Mouse (Mus musculus) thymus, postnatal 4 days (tissue): ENCODE data around the gene Ppfibp2.

ENCODE experiments used
- DNase-seq: peaks from one replicate; pipeline ENCODE4 v3.0.0; 2021

Ppfibp2 gene

DNA sequence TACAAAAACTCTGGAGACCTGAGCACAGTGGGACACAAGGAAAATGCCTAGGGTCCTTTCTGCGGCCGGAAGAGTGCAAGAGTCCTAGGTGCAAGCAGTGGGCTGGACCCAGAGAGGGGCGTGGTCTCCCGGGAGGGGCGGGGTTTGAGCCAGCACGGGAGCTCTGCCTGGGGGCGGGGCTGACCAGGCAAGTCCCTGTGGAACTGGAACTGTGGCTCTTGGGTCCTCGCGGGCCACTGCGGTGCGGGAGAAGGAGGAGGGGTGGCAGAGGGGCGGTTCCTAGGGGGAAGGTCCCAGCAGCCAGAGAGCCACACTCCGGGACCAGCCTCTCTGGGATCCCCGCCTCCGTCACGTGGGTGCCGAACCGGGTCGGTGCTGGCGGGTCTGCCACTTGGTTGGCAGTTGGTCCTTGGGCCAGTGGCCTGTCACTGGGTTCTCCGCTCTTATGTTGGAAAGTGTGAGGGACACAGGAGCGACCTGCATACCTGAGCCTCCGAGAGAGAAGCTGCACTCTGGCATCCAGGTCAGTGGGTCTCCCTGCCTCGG is at the start of gene Ppfibp2:
Gene Ppfibp2 (plus strand): TSS at position 351 of the 546 bp plus-strand sequence.
- DNase-seq: peak; percentile 90

DNA sequence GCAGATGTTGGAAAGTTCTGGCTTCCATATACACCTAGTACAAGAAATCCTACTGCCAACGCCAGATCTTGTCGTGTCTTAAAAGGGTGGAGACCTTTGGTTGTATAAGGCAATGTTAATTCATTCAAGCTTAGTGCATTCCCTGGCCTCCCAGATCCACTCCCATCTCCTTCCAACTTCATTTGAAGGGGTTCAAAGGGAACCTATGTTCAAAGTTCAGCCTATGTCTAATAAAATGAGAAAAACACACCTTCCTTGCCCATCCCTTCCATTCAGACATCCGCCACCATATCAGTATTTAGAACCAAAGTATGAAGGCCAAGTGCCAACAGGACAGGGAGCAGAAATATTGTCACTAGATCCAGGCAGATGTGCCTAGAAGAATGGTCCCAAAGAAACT is 47.1 kb upstream of the Ppfibp2 start:
- DNase-seq: no peak

DNA sequence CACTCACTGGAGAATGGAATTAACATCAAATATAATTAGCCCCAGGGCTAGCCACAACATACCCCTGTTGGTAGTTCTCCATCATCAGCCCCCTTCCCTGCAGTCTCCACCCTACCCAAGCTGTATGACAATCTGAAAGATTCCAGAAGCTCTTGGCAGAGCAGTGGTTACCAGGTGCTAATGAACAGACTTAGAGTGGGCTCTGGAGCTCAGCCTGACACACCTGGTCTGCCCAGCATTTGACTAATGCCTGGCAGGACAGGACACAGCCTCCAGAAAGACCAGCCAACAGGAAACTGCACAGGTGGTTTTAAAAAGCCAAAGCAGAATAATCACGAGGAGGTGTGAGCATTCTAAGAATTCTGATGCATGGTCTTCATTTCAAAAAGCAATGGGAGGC is 41.5 kb upstream of the Ppfibp2 start:
- no peak for DNase-seq

DNA sequence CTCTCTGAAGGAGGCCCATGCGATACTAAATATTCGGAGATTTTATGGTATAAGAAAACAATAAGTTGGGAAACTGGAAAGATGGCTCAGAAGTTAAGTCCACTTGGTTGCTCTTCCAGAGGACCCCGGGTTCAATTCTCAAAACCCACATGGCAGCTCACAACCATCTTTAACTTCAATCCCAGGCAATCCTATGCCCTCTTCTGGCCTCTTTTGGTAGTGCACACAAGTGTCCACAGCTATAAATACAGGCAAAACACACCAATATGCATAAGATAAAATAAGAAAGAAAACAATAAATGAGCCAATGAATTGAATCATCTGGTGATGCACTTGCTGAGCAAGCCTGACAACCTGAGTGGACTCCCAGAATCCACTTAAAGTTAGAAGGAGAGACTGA is 39.1 kb upstream of the Ppfibp2 start:
- DNase-seq: peak; percentile 47

DNA sequence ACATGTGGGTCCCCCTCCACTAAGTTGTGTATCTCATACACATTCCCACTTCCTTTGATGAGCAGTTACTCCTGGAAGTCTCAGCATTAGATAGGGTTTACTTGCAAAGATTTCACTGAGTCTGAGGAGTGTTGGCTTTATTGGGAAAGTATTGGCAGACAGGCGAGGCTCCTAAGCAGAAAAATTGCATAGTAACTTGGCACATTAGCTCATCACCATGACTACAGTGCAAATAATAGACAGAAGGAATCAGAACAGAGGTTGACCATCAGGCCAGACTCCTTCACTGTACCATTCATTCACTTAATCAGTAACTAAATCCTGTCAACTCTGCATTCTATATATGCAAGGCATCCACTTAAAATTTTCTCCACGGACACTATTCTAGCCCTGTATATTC is 34.3 kb upstream of the Ppfibp2 start:
- DNase-seq: no peak

DNA sequence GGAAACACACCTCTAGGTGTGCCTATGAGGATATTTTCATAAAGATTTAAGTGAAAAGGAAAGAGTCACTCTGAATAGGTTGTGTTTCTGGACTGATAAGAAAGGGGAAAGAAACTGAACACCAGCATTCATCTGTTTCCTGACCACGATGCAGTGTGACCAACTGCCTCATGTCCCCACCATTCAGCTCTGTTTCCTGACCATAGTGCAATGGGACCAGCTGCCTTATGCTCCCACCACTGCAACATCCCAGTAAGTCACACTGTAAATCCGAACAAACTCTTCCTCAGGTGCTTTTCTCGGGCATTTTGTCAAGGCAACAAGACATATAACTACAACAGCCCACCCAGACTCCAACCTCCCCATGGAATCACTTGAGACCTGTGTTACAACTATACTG is 33.4 kb upstream of the Ppfibp2 start:
- no peak for DNase-seq

DNA sequence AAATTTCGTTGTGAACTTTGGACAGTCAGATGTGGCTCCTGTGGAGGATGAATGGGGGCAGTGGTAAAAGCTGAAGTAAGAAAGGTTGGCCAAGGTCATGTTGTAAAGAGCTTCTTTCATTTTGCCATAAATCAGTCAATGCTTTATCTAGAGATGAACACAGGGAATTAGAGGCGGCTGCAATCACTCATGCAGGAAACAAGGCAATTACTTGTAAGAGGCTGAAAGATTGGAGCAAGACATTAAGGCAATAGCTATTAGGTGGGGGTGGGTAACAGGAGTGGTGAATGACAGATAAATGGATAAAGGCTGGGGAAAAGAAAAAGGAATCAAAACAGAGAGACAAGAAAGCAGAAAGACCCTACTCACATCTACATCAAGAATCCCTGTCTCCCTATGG is 31.3 kb upstream of the Ppfibp2 start:
- DNase-seq: no peak

DNA sequence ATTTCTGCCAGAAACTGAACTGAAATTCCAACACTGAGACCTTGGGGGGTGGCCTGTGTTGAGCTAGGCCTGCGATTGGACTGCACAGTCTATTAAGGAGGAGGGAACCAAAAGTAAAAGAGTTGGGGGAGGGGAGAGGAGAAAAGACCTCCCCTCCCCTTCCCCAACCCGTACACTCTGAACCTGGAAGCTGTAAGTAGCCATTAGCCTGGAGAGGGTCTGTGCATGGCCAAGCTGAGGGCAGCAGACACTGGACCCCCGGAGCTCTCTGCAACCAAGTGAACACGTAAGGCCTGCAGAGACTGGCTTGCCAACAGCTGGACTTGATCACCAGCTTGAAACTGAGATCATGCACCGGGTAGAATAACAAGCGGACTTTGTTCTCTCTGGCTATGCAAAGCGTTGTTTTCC is 27.7 kb upstream of the Ppfibp2 start, which contains the start of gene Olfml1:
Gene Olfml1 (plus strand): TSS at position 186 of the 411 bp plus-strand sequence.
- no peak for DNase-seq

DNA sequence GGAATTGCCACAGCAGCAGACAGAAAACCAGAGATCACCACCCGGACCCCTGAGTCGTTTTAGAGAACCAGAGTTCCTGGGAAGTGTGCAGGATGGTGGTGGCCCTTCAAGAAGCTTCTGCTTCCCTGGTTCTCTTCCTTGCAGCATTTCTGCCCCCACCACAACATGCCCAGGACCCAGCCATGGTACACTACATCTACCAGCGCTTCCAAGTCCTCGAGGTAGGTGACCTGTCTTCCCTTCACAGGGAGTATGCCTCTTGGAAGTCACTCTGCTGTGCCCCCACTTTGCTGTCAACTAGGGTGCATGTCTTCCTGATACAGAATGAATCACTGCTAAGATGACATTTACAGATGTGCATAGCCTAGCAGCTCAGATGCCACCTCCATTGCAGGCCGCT is 27.3 kb upstream of the Ppfibp2 start:
- DNase-seq: no peak

DNA sequence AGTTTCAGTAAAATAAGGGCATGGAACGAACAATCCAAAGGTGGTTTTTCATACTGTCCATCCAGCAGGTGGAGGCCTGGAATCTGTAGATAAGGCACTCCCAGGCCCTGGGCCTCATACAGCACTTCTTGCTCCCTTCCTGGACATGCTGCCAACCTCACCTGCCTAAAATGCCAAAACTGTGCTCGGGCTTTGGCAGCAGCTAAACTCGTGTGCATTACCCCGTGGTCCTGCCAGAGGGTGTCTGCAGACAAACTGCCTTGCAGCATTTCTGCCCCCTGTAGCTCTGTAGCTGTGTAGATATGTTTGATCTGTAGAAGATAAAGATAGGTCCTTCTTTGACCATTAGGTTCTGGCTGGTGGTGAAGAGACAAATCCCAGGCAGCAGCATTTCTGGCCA is 26.0 kb upstream of the Ppfibp2 start:
- no peak for DNase-seq

DNA sequence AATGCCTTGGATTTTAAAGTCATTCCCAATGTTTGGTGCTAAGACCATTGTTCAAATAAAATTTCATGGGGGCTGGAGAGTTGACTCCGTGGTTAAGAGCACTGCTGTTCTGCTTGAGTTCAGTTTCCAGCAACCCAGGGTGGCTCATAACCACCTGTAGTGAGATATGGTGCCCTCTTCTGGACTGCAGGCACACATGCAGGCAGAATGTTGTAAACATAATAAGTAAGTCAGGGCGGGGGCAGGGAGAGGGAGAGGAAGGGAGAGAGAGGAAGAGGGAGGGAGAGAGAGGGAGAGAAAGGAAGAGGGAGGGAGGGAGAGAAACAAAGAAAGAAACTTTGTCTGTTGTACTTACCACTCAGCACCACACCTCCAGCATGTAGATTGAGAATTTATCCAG is 21.2 kb upstream of the Ppfibp2 start:
- peak; percentile 17 for DNase-seq

DNA sequence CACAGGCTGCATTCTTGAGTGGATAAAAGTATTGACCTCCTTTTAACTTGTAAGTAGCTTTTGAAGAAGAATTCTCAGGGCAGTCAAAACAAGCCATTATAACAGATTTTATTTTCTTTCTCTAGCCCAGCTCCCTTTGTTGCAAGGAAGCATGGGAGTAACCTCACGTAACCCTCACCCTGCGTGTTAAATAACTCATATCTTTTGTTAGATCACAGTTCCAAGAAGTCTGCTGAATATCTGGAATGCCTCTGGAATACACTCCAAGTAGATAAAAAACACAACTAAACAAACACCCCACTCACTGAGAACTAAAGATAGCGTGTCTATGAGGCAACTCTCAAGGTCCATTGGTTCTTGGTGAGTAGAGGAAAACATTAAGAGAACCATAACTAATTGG is 20.7 kb upstream of the Ppfibp2 start:
- DNase-seq: no peak

DNA sequence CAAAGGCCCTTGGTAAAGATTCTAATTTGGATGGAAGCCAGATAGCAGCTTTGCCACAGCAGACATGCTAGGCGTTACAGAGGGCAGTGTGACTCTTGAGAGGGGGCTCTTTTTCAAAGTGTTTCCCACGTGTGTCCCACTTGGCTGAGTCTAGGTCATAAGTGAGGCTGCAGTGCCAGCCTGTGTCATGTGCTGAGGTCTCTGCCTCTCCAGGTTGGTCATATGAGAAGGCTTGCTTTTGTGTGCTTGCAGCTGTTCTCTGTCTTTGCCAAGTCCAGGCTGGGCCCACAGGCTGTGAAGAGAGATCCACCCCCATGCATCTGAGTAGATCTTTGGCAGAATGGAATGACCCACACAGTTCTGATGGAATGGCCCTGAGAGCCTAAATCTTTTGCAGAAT is 2.4 kb upstream of the Ppfibp2 start:
- DNase-seq: no peak

DNA sequence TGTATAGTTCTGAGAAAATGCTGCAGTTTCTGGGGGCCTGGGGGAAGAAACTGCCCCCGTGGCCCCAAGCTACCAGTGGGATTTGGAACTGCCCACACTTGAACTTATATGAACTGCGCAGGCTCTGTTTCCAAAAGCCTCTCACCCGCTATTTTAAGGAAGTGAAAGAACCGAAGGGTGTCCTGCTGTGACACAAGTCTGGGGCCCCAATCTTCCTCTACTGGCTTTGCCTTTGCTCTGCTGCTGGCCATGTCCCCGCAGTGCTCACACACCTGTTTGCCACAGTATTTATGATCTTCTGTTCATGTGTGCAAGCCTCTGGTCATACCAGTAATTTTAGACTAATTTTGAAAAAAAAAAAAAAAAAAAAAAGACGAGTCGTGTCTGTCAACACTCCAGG is 1.1 kb upstream of the Ppfibp2 start:
- DNase-seq: no peak

DNA sequence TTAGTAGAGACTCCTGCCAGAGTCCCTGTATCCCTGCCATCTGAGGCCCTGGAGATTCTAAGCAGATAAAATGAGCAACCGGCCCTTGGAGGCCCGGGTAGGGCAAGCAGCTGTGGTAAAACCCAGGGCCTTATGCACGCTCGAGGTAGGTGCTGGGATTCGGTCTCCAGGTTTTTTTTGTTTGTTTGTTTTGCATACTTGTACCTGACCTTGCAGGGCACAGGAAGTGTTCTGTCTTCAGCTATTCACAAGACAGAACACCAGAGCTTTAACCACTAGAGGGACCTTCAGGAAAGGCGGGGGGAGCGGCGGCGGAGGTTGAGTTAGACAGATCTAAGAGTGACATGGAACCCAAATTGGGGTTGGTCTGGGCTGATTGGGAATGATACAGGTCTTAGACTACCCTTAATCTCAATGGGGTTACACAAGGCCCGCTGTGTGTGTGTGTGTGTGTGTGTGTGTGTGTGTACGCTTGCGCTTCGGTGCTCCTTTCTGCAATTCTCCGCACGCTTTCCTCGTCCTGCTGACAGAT is 616 bp upstream of the Ppfibp2 start:
- peak; percentile 65 for DNase-seq

DNA sequence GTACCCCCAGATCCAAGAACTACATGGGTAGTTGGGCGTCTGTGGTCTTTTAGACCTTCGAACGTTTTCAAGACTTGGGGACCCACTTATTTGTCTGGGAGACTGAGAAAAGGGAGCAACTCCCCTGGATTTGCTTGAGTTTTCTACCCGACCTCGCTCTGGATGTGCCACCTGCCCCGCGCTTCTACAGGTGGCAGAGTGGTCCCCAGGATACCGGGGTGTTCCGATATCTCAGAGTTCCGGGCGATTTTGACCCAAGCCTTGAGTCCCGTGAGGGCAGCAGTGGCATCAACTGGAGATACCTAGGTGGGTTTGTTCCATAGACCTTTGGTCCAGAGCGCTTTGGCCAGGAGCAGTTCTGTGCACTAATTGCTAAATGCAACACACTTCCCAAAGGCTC is 419 bp downstream of the Ppfibp2 start:
- DNase-seq: no peak

DNA sequence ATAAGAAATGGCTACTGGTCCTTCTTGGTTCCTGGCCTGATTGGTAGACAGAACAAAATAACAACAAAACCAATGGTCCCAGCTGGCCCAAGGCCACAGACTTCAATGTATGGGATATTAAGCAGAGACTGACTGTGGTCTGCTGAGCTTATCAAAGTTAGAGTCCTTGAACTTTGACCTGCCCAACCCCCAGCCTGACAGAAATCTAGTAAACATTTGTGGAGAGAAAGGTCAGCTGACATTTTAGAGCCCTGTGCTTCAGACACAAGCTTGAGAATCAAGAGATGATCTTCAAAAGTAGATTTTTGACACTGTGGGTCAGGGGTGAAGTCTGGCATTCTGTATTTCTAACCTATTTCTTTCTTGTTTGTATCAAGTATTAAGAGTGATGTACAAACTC is 1.7 kb downstream of the Ppfibp2 start:
- no peak for DNase-seq

DNA sequence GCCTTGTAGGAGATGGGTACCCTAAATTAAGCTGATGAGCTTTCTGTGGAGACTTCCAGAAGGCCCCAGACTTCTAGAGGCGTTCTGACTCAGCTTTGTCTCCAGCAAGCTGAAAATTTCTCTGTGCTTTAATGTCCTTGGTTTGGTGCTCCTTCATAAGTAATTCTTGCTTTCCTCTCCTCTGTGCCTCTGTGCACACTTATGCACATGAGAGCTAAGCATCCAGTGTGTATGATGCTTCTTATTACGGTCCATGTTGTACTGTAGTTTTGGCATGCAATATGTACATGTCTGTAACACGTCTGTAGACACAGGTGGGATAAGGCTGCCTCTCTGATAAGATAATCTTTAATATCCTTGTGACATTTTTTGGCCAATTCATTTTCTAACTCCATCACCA is 2.9 kb downstream of the Ppfibp2 start:
- no peak for DNase-seq

DNA sequence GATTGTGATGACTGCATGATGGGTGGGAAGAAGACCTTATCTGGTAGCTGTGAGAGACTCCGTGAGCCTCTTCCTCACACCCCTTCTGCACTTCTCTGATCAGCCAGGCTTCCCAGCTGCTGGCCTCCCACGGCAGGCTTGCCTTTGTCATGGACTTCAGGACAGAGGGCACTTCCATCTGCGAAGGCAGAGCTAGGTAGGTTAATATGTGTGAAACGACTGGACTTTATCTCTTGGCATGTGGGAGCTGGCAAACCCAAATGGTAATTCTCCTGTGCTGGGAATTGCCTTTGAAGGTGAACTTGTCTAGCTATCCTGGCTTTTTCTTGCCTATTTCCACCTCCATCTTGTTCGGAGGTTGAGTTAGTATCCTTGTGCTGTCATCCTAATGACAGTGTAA is 5.6 kb downstream of the Ppfibp2 start:
- DNase-seq: no peak

DNA sequence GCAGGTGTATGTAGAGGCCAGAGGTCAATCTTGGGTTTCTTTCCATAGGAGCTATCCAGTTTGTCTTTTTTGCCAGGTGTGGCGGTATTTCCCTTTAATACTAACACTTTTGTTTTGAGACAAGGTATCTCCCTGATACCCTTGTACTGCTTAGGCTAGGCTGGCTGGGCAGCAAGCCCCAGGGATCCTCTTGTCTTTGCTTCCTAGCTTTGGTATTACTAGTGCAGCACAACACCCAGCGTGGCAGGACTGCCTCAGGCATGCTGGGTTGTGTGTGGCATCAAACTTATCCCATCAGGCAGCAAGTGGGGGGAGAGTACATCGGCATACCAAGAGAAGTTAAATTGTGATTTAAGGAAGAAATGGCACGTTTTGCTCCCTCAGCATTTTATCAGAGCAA is 7.5 kb downstream of the Ppfibp2 start:
- DNase-seq: no peak

DNA sequence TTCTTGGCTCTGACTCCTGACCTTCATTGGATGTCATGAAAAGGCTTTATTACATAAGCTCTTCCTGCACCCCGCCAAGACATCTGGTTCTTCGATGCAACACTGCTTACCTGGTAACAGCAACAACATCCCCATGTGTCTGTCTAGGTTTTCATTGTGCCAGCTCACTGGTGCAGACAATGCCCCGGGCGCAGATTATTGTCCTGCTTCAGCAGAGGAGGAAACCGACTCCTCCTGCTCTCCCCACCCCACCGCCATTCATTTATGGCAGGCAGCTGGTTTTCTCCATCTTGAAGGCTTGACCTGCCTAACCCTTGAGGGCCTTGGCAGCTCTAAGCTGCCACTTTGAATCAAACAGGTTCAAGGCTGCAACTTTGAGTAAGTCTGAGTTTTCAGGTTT is 7.9 kb downstream of the Ppfibp2 start:
- no peak for DNase-seq

DNA sequence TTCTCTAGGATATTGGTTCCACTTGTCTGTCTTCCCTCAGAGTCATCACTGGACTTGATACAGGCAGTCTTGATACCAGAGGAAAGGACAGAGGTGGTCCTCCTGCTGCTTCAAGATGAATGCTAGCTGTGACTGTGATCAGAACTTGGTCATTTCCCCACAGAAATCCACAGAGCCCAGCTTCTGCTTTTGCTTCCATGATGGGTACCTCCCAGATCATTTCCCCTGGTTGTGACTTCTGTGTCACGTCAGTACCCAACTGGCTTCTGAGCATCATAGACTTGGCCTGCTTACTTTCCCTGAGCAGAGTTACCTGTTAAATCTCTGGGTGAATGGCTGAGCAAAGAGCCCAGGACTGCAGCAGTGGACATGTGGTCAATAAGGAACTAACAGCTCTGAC is 12.8 kb downstream of the Ppfibp2 start:
- DNase-seq: no peak

DNA sequence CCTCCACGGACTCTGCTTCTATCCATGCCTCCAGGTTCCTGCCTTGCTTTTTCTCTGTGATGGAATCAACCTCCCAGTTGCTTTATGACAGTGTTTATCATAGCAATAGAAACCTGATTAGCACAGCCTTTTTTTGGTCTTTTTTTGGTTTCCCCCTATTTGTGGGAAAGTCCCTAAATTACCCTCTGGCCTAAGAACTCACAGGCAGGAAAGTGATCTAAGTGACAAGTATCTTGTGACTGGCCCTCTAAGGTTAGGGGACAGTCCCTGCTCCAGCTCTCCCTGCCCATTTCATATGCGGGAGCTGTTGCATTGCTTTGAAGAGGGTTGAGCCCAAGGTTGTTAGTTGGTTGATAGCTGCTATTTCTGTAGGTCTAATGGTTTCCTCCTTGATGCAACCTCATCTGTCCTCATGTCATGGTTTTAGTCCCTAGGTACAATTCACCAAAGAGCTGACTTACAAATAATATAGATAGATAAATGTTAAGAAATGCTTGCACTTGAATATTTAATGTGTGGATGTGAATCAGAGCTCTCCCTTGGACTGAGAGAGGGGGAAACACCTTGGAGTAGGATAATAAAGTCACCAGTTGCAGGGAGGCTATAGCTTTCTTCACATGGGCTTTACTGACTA is 14.7 kb downstream of the Ppfibp2 start:
- DNase-seq: no peak

DNA sequence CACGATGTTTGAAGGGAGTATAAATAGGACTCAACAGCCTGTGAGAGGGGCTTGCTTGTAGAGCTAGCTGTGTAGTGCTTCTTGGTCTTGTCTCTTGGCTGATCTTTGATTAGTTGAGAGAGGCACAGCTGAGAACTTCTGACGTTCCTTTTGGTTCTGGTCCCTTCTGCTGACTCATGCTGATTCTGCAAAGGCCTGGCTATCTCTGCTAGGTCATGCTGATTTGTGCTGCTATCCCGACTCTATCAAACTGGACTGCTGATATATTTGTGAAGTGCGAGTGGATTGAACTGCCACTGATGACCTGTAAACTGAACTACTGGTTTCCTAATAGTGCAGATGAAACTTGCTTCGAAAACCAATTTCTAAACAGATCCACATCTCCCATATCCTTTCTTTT is 15.9 kb downstream of the Ppfibp2 start:
- no peak for DNase-seq
